Mouse (Mus musculus) layer of hippocampus, postnatal 36 days (tissue): ENCODE measurements around the gene Epor. TPM values are rescaled to one million over a fixed set of nuclear protein-coding genes. Genes with fewer than 3 reads are reported as not detected.

Experiments
- DNase-seq, 2 experiments: peaks; one replicate each; pipeline ENCODE4 v3.0.0; 2022
- total RNA-seq, 2 experiments: library from RNA; stranded (reverse); gene quantifications; 2 replicates each; pipeline ENCODE4 v1.2.3; 2021

Gene Epor
- total RNA-seq, 2 experiments from 2014 or later, result 9.1 to 10.6 TPM

GRCm38 (mm10) chr9:21936692-21937570, 26.4 kb downstream of the Epor start, which contains the start of gene Plppr2:
Plppr2 (plus strand) TSS chr9:21937033.
- DNase-seq, result peak; percentile 97

GRCm38 (mm10) chr9:21935466-21936131, 27.7 kb downstream of the Epor start:
- no peak for DNase-seq

DNA sequence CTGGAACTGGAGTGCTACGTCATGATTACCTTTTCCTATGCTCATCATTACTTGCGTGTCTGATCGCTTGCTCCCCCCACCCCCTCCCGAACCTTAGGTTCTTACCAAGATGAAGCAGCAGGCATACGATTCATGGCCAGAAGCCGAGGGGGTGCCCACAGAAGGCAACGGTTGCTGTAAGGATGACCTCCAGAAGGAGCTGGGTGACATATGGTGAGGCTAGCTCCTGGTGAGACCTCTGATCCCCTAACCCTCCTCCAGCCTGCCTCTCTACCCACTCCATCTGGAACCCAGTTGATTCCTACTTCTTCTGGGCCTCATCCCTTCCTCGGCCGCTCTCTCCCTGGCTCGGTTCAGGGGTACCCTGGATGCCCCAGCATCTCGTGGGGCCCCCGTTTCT, 29.3 kb downstream of the Epor start:
- no peak for DNase-seq

DNA sequence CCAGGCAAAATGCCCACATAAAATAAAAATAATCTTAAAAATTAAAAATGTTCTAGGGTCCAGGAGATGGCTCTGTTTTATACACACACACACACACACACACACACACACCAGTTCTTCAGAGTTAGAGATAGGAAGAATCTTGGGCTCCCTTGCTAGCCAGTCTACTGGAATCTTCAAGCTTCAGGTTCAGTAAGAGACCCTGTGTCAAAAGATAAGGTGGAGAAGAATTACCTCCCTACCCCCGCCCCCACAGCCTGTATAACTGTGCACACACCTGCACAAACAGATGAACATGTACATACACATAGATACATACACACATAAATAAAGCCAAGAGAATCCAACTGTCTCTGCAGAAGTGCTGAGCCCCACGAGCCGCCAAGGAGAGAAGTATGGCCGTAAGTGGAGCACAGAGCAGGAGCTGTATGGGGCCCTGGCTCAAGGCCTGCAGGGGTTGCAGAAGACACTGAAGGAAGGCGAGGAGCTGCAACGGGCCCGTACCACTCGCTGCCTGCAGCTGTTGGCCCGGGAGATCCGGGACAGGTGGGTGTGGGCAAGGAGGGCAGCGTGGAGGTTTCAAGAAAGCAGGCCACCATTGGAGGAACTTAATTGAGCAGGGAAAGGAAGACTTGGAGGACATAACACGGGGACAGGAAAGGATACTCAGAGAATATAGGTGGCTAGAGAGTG, 30.7 kb downstream of the Epor start:
- no peak for DNase-seq

DNA sequence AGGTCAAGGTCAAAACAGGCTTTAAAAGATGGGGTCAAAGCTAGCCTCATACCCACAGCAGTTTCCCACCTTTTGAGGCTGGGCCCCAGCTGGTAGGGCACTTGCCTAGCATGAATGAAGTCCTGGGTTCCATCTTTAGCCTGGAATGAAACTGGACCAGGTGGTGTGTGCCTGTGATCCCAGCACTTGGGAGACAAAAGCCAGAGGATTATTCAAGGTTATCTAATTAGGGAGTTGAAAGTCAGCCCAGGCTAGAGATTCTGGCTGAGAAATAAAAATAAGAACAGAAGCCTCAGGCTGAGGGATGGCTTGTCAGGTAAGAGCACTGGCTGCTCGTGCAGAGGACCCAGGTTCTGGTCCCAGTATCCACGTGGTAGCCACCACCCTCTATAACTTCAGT, 31.3 kb downstream of the Epor start:
- DNase-seq, result no peak

- no peak for DNase-seq
These were observed 34.1 kb downstream of the Epor start for GRCm38 (mm10) chr9:21929208-21929607.

GRCm38 (mm10) chr9:21927208-21927753, 36.0 kb downstream of the Epor start, which contains the start of the genes Ccdc159 and Tmem205:
Ccdc159 (plus strand) TSS chr9:21927471.
Tmem205 (minus strand) TSS chr9:21927556.
- DNase-seq, result peak; percentile 89 to 92

DNA sequence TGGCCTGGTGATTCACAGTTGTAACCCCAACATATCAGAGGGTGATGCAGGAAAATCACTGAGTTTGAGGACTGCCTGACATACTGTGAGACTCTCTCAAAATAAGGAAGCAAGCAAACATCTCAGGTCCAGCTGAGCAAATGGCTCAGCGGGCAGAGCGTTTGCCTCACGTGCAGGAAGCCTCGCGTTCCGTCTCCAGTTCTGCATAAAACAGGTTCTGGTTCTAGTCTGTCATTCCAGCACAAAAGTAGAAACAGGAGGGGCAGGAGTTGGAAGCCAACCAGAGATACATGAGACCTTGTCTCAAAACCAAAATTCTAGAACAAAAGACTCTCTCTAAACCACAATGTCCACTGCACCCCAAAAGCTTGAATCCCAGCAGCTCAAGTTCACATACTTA, 36.5 kb downstream of the Epor start:
- no peak for DNase-seq

DNA sequence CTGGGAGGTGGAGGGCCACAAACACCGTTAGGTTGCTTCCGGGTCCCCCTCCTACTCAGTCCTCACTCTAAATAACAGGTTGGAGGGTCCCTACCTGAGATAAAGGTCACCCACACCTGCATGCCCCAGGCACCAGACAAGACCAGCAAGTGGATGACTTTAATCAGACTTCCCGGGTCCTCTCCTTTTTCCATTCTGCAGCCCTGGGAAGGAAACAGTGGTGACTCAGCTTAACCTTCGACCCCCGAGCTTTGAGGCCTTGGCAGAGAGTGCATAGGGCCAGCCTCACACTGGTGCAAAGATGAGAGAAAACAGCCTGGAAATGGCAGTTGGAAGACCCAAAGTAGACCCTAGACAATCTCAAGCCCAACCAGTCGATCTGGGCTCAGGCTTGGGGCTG, 37.2 kb downstream of the Epor start:
- DNase-seq, result no peak

GRCm38 (mm10) chr9:21925506-21925905, 37.8 kb downstream of the Epor start:
- no peak for DNase-seq

DNA sequence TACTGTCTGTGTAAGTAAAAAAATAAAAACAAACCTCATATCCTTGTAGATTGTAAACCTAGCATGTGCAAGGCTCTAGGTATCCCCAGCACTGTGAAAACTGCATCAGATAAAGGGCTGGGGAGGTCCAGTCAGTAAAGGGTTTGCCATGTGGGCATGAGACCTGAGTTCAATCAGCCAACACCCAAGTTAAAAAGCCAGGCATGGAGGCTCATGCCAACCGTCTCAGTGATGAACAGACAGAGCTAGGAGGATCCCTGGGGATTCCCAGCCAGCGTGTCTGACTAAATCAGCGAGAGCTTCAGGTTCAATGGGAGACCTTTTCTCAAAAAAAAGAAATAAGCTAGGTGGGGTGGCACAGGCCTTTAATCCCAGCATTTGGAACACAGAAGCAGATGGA, 38.3 kb downstream of the Epor start:
- no peak for DNase-seq

- no peak for DNase-seq
These were observed 39.2 kb downstream of the Epor start for GRCm38 (mm10) chr9:21924099-21924493.

- no peak for DNase-seq
These were observed 39.7 kb downstream of the Epor start for GRCm38 (mm10) chr9:21923490-21924098.

DNA sequence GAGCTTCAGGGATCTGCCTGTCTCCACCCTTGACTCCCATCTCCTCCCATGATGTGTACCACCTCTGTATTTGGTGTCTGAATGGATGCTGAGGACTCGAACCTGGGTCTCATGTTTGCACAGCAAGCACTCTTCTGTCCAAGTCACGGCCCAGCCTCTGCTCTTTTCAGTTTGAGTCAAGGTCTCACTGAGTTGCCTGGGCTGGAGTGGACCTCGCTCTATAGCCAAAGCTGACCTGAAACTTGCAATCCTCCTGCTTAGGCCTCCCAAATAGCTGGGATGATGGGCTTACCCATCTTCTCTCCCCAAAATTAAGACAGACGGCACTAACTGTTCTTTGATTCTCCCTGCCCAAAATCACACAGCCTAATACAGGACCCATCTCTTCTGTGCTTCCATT, 40.3 kb downstream of the Epor start:
- no peak for DNase-seq

DNA sequence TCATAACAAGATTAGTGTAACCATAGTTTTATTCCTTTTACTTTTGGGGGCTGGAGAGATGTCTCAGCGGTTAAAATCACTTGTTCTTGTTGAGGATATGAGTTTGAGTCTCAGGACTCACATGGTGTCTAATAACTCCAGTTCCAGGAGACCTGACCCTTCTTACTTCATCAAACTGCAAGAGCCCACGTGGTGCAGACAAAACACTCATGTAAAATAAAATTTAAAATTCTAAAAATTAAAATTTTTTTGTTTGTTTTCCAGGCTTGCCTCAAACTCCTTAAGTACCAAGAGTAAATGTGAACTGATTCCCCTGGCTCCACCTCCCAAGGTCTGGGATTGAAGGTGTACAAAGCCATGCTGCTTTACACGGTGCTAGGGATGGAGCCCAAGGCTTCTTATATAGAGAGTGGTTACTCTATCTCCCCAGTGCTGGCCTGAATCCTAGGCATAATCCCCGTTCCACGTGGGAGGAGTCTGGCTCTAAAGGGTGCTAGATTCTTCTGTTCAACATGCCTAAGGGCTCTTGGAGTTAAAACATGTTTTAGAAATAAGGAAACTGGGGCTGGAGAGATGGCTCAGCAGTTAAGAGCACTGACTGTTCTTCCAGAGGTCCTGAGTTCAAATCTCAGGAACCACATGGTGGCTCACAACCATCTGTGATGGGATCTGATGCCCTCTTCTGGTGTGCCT, 44.5 kb downstream of the Epor start:
- DNase-seq, result no peak

DNA sequence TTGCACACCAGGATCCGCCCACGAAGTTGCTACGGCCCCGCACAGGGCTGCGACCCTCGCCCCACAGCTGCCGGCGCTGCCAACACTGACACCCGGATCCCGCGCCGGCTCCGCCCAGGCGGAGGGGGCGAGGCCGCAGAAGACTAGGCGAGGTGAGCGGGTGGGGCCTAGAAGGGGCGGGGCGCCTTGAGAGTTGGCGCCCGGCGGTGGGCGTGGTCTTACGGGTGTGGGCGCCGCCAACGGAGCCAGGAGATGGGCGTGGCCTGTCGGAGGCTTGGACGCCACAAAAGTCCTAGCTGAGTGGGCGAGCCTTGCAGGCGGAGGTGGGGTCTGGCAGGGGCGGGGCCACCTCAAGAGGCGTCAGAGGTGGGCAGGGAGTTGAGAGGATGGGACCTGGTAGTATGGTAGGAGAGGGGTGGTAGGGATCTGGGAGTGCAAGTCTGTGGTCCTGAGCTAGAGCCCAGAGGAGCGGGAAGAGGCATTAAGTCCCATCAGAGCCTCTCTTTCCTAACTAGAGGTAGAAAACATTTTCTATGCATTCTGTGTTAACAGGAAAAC, 45.2 kb downstream of the Epor start, which contains the start of gene Rab3d:
TSS of gene Rab3d (minus strand) at position 158 of the 558 bp plus-strand sequence.
- DNase-seq, result peak; percentile 87 to 89

DNA sequence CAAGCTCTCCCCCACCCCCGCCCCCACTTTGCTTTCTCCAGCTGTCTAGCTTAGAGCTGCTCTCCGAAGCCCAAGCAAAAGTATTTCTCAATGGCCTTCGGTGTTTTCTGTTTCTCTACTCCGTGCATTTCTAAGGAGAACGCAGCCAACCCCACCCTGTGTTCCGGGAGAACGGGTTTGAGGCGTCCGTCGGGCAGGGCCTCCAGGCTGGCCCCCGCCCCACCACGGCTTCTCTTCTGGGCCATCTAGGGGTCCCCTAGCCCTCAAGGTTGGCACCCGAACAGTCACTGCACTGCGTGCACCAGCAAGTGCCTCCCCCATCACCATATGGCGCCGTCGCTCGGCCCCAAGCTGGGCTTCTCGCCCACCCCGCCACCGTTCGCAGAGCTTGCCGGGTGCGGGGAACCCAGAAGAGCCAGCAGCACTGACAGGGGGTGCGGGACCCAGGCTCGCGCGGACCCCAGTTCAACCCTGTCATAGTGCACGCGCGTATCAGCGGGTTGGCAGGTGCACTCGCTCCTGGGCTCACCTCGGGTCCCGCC, 45.7 kb downstream of the Epor start:
- peak; percentile 87 for DNase-seq

GRCm38 (mm10) chr9:21916851-21917492, 46.3 kb downstream of the Epor start:
- peak in 1 of 2 experiments; percentile 30 for DNase-seq

GRCm38 (mm10) chr9:21909474-21910223, 53.7 kb downstream of the Epor start:
- DNase-seq, result no peak
